Mouse (Mus musculus): Measurements from ENCODE around the gene Sez6. TPM values are rescaled to one million over a fixed set of nuclear protein-coding genes. Genes with fewer than 3 reads are reported as not detected.

The Sez6 gene
- polyA plus RNA-seq (2015; fragmentation: Nextera tagmentation; extraction: Ambion mirVana) = 95.2 and 104 TPM in 2 replicates

DNA sequence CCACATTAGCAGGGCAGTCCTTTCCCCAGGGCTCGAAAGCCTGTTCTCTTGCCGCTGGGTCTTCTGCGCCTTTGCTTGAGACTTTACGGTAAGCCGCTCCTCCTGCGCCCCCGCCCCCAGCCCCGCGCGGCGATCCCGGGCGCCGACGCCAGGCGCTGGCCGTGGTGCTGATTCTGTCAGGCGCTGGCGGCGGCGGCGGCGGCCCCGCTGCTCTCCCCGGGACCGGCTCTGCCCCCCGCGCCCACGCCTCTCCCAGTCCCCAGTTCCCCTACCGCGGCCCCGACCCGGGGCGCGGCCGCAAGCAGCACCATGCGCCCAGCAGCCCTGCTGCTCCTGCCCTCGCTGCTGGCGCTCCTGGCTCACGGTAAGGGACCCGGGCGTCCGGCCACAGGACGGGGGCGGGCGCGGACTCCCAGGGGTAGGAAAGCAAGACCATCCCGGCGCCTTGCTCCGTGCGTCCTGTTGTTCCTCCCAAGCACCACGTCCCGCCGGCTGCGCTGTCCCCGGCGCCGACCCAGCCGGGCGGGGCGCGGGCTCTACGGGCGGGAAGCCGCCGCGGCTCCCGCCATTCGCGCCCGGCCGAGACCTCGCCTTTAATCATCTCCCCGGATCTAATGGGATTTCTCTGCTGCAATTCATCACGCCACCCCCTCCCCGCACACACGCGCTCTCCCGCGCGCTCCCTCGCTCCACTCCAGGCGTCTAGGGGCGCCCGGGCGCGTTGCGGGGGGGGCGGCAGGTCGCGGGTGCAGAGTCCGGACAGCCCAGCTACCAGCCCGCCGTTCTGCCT is at the start of gene Sez6:
TSS of gene Sez6 (plus strand) at position 50 of the 790 bp plus-strand sequence.
- H3K4me3 ChIP-seq = peak within 1 kb of the TSS; percentile 79
- no peaks in the 10 kb centered on the region for H3K36me3 ChIP-seq
- under 1% methylated on average over 92 of the region's 94 CpGs for WGBS
- H3K9ac ChIP-seq = peak within 1 kb of the TSS; percentile 95
- peak; percentile 72 for ATAC-seq (ENCODE audit: low read depth)
- peak within 1 kb of the TSS; percentile 98 for H3K27ac ChIP-seq (replicated peaks)
- peaks cover 87% of the 10 kb centered on the region for H3K4me1 ChIP-seq (replicated peaks)
- peak within 1 kb of the TSS; percentile 92 for H3K4me2 ChIP-seq
- peaks cover 82% of the 10 kb centered on the region for H3K27me3 ChIP-seq
- H3K9me3 ChIP-seq = no peaks in the 10 kb centered on the region

DNA sequence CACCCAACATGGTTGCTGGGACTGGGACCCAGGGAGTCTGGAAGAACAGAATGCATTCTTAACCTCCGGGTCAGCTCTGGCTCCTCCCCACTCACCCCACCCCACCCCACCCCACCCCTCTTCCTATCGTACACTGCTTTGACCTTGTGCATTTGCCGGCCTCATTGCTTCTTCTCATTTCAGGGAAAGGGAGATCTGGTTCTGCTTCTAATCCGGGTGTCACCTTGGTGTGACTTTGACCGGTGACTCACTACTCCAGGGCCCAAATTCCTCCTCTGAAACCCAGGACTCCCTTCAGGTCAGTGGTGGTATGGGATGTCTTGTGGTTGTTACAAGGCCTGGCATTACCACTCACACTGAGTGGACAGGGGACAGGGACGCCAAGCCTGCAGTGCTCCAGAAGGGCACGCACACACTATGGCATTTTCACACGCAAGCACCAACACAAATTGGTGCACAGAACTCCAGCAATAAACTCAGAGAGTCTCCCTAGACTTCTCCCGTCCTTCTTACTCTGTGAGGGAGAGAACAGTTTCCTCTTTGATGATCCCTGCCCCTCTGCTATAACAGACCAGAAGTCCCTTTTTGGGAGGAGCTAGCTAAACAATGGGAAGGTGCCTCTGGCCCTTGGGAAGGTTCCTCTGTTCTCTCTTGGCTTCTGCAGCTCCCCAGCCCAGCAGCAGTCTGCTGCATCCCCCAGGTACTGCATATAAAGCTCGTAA is 45.9 kb upstream of the Sez6 start:
- Histone ChIP-seq H3K27ac (replicated peaks) (peak overlapping the region; percentile 88), H3K27me3 (peaks cover 58% of the 10 kb centered on the region), H3K4me2 (no peak overlapping the region), H3K4me3 (no peak overlapping the region), H3K4me1 (replicated peaks) (peaks cover 70% of the 10 kb centered on the region), H3K9ac (peak overlapping the region; percentile 51), H3K36me3 (no peaks in the 10 kb centered on the region), H3K9me3 (no peaks in the 10 kb centered on the region)
- WGBS = 25% methylated on average over 10 of the region's 10 CpGs
- no peak for ATAC-seq (ENCODE audit: low read depth)

DNA sequence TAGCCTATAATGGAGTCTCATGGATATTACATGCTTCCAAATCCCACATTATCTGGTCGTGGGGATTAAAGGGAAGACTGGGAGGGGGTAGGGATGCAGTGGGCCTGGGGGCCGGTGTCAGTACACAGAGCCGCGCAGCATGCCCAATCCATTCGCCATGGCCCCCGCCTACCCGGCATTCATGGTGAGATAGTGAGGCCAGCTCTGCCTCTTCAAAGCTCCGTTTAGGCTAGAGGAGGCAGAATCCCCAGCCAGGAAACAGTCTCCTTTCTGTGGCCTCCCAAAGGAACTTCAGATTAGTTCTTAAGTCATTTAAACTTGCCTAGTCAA is 45.4 kb upstream of the Sez6 start:
- Histone ChIP-seq H3K4me2 (no peak overlapping the region), H3K9ac (peak overlapping the region; percentile 51), H3K27me3 (peaks cover 58% of the 10 kb centered on the region), H3K9me3 (no peaks in the 10 kb centered on the region), H3K4me1 (replicated peaks) (peaks cover 68% of the 10 kb centered on the region), H3K4me3 (no peak overlapping the region), H3K27ac (replicated peaks) (peak overlapping the region; percentile 88), H3K36me3 (no peaks in the 10 kb centered on the region)
- WGBS = 11% methylated on average over 8 of the region's 8 CpGs
- 0 out of 2 replicates have a peak, but pooled peaks have one; percentile 11 for ATAC-seq (ENCODE audit: low read depth)

DNA sequence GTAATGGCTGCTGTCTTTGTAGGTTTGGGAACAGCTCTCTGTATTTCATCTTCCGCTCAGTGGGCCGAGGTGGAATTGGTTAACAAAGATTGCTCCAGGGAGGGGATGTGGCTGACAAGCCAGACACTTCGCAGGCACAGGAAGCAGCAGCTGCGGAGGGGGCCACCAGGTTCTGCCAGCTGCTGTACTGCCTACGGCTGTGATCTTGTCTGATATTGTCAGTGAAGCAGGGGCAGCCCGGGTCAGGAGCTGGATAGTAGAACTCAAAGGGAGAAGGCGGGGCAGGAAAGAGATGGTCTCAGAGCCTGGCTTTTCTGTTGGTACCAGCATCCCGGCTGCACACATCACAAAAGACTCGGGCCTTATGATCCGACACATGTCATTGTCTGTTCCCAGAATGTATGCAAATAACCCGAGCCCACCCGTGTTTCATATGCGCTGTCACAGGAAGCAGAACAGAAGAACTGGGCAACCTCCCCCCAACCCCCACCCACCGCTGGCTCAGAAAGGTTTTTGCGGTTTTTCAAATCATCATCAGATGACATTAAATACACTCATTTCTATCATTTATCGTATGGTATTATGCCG is 43.1 kb upstream of the Sez6 start:
- Histone ChIP-seq H3K36me3 (no peaks in the 10 kb centered on the region), H3K27ac (replicated peaks) (peak overlapping the region; percentile 88), H3K4me2 (peak overlapping the region; percentile 26), H3K4me3 (no peak overlapping the region), H3K9ac (peak overlapping the region; percentile 54), H3K27me3 (peaks cover 44% of the 10 kb centered on the region), H3K4me1 (replicated peaks) (peaks cover 70% of the 10 kb centered on the region), H3K9me3 (no peaks in the 10 kb centered on the region)
- WGBS = 24% methylated on average over 17 of the region's 17 CpGs
- ATAC-seq (ENCODE audit: low read depth) = peak; percentile 57; the same call in 1 of the 2 replicates

DNA sequence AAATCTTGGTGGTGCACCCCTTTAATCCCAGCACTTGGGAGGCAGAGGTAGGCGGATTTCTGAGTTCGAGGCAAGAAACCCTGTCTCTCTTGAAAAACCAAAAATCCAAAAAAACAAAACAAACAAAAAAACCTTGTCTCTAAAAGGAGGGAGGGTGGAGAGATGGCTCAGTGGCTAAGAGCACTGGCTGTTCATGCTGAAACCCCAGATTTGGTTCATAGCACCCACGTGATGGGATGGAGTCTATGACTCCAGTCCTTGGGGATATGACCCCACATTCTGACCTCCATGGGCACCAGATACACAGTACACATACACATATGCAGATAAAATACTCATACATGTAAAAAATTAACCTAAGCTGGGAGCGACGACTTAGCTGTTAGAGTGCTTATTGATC is 41.8 kb upstream of the Sez6 start:
- Histone ChIP-seq H3K9ac (no peak overlapping the region), H3K9me3 (no peaks in the 10 kb centered on the region), H3K4me3 (no peak overlapping the region), H3K27me3 (peaks cover 31% of the 10 kb centered on the region), H3K36me3 (no peaks in the 10 kb centered on the region), H3K4me2 (no peak overlapping the region), H3K4me1 (replicated peaks) (peaks cover 83% of the 10 kb centered on the region), H3K27ac (replicated peaks) (no peak overlapping the region)
- no peak for ATAC-seq (ENCODE audit: low read depth)
- 92% methylated on average over 5 of the region's 5 CpGs for WGBS

DNA sequence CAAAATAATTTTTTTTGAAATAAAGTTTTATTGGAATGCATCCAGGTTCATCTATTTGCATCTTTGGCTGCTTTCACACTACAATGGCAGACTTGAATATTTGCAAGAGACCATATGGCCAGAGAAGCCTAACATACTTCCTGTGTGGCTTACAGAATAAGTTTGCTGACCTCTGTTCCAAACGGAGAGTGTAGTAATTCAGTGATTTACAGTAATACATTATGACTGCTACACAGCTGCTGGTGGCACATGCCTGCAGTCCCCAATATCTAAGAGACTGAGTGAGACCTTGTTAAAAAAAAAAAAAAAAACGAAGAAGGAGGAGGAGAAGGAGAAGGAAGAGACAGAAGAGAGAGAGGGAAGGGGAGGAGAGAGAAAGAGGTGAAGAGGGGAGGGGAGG is 41.1 kb upstream of the Sez6 start:
- WGBS = 27% methylated on average over 1 of the region's 2 CpGs

DNA sequence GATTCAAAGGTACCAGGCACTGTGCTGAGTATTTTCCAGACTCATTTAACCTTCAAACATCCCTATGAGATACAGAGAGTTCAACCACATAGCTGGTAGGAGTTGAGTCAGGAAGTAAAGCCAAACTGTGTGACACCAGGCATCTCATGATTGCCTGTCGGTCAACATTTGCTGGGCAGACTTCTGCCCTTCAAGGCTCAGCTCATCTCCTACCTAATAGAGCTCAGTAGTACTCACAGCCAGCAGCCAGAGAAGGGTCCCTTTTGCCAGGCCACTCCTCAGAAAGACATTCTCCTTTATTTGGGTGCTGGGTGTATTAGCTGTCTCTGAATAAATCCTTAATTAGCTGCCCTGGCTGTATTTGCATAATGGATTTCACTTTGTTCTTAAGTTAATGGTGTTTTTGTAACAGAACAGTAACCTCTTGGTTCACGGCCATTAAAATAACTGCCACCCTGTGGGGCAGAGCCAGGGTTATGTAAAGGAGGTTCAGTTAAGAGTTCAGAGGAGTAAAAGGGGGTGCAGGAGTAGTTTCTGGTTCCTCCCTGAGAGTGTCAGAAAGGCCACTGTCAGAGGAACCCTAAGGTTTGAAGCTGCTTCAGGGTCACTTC is 39.8 kb upstream of the Sez6 start:
- no peak for ATAC-seq (ENCODE audit: low read depth)
- WGBS = 24% methylated on average over 2 of the region's 2 CpGs

More for the DNA sequence above, 41.1 kb upstream of the Sez6 start:
- Histone ChIP-seq H3K4me3 (no peak overlapping the region), H3K9ac (no peak overlapping the region), H3K4me2 (no peak overlapping the region), H3K27ac (replicated peaks) (no peak overlapping the region), H3K9me3 (no peaks in the 10 kb centered on the region), H3K27me3 (peaks cover 27% of the 10 kb centered on the region), H3K4me1 (replicated peaks) (peaks cover 84% of the 10 kb centered on the region), H3K36me3 (no peaks in the 10 kb centered on the region)
- no peak for ATAC-seq (ENCODE audit: low read depth)

DNA sequence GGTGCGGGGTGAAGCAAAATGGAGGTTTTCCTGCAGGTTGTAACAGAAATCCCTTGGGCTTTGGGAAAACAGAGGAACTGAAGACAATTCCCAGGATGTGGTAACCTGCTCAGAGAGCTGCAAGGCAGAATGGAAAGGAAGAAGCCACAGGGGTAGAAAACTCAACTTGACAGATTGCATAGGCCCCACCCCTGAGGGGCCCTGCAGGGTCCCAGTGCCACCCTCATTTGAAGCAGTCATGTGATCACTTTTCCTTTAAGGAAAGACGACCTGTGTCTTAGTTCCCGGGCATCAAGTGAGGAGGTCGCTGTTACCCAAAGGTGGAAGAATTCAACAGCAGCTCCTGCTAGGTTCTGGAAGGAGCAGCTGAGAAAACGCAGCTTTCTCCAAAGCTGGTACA is 37.7 kb upstream of the Sez6 start:
- Histone ChIP-seq H3K9me3 (no peaks in the 10 kb centered on the region), H3K4me1 (replicated peaks) (peaks cover 84% of the 10 kb centered on the region), H3K4me2 (peak overlapping the region; percentile 31), H3K9ac (no peak overlapping the region), H3K27ac (replicated peaks) (peak overlapping the region; percentile 92), H3K4me3 (no peak overlapping the region), H3K27me3 (peaks cover 49% of the 10 kb centered on the region), H3K36me3 (no peaks in the 10 kb centered on the region)
- ATAC-seq (ENCODE audit: low read depth) = no peak
- 11% methylated on average over 5 of the region's 5 CpGs for WGBS

More for the DNA sequence above, 39.8 kb upstream of the Sez6 start:
- H3K27me3 ChIP-seq = peaks cover 37% of the 10 kb centered on the region
- H3K9me3 ChIP-seq = no peaks in the 10 kb centered on the region
- no peak overlapping the region for H3K9ac ChIP-seq
- H3K36me3 ChIP-seq = no peaks in the 10 kb centered on the region
- peak overlapping the region; percentile 66 for H3K27ac ChIP-seq (replicated peaks)
- no peak overlapping the region for H3K4me3 ChIP-seq
- H3K4me2 ChIP-seq = no peak overlapping the region
- H3K4me1 ChIP-seq (replicated peaks) = peaks cover 84% of the 10 kb centered on the region

DNA sequence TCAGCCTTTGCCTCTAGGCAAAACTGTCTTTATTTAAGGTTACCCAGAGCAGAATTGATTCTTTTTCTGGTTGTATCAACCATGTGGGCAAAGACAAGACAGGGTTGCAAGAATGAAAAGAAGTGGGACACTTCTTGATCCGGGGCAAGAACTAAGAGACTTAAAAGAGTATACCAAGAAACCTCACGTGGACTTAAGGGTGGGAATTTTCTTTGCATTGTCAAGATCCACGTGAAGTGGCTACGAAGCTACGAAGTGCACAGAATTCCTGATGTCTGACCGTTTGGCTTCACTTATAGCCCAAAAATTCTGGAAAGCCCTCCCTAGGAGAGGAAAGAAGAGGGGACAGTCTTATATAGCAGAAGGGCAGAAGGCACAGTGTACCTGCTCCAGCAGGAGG is 37.3 kb upstream of the Sez6 start:
- Histone ChIP-seq H3K9ac (peak overlapping the region; percentile 58), H3K4me2 (peak overlapping the region; percentile 31), H3K9me3 (no peaks in the 10 kb centered on the region), H3K4me1 (replicated peaks) (peaks cover 84% of the 10 kb centered on the region), H3K27ac (replicated peaks) (peak overlapping the region; percentile 92), H3K36me3 (no peaks in the 10 kb centered on the region), H3K27me3 (peaks cover 49% of the 10 kb centered on the region), H3K4me3 (no peak overlapping the region)
- 28% methylated on average over 6 of the region's 6 CpGs for WGBS
- ATAC-seq (ENCODE audit: low read depth) = 0 out of 2 replicates have a peak, but pooled peaks have one; percentile 27

DNA sequence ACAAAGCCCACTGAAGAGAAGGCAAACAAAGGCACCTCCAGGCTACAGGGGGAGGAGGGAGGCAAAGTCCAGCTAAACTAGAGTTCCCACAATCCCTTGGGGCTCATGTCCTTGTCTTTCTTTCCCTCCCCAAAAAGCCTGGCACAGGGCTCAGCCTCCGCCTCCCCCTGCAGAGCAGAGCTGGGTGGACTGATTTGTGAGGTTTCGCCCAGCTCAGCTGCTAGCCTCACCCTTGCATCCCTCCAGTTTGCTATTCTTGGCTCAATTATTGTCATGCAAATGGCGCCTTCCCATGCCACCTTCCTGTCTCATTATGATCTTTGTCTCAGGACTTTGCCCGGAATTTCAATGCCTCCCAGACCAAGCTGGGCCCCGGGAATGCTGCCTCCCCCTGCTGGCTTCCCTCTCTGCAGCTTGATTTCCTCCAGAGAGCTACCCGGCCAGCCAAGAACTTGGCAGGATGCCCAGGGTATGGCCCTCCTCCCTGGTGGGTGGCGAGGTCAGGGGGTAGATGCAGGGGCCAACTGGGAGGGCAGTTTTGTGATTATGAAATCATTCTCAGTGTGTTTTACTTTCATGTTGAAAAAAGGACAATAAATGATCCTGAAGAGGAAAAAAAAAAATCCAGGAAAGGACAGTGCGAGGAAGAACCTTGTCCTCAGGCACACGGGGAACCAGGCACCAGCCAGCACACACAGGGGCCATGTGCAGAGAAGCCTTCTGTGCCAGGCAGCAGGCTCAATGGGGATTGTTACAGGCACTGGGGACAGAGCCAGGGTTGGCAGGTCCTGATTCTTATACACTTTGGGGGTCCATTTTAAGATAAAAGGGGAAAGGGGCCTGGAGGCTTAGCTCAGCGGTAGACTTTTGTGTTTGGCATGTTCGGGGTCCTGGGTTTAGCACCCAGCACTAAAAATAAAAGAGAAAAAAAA is 36.5 kb upstream of the Sez6 start, which contains the start of gene Pipox:
TSS of gene Pipox (minus strand) at position 310 of the 932 bp plus-strand sequence.
- Histone ChIP-seq H3K27me3 (peaks cover 54% of the 10 kb centered on the region), H3K9ac (peak within 1 kb of the TSS; percentile 58), H3K4me1 (replicated peaks) (peaks cover 83% of the 10 kb centered on the region), H3K27ac (replicated peaks) (peak within 1 kb of the TSS; percentile 92), H3K36me3 (no peaks in the 10 kb centered on the region), H3K4me3 (no peak within 1 kb of the TSS), H3K4me2 (peak within 1 kb of the TSS; percentile 31), H3K9me3 (no peaks in the 10 kb centered on the region)
- WGBS = 4% methylated on average over 11 of the region's 11 CpGs
- peak; percentile 82 for ATAC-seq (ENCODE audit: low read depth)

DNA sequence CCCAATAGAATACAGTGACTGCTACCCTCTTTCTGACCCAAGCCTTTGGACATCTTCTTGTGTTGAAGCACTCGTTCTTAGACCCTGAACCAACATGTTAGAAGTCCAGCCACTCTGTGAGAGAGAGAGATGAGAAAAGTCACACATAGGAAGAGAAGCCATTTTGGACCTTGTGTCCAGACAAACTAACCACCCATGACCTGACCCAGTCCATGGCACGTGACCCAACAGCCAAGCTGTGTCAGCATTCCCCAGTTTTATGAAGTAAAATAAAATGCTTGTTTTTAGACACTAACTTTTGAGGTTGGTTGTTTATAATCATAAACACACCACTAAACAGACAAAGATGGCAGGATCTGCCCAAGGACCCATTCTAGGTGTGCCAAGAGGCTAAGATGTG is 35.6 kb upstream of the Sez6 start:
- WGBS = 83% methylated on average over 2 of the region's 2 CpGs
- peak overlapping the region; percentile 81; the same call in 1 of the 2 replicates for H3K27ac ChIP-seq (replicated peaks)

More for the DNA sequence above, 35.6 kb upstream of the Sez6 start:
- Histone ChIP-seq H3K4me2 (no peak overlapping the region), H3K9ac (no peak overlapping the region), H3K4me1 (replicated peaks) (peaks cover 83% of the 10 kb centered on the region), H3K27me3 (peaks cover 61% of the 10 kb centered on the region), H3K9me3 (no peaks in the 10 kb centered on the region), H3K36me3 (no peaks in the 10 kb centered on the region), H3K4me3 (no peak overlapping the region)
- no peak for ATAC-seq (ENCODE audit: low read depth)

Measured in neural tube, embryonic 13.5 days (tissue).